Mouse (Mus musculus): Measurements from ENCODE around the gene Uck2. TPM values are rescaled to one million over a fixed set of nuclear protein-coding genes. Genes with fewer than 3 reads are reported as not detected.
A peak's percentile ranks its signal among the peaks of the same experiment; 100 is the strongest.

Gene Uck2
- polyA plus RNA-seq, 1 experiment from 2014 or later: 67.7 TPM

DNA sequence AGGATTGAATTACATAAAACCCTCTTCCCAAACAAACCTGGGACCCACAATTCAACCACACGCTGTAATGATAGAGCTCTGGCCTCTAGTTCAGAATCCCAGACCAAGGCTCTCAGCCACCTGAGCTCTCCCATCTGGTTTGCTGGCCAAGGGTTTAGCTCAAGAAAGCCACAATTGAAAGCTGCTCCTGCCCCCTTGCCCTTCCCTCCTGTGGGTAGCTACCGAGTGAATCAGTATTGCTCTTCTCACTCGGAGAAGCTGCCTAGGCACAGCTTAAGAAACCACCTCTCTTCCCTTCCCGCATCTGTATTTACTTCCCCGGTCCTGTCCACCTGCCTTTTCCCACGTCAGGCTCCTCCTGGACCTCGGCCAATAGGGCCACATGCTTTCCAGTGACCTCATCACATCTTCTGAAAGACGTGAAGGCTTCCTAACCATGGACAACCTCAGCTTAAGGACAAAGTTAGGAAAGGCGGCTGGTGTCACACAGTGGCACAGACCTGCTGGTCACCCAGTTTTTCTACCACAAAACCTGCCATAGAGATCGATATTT lies 22.6 kb downstream of the Uck2 start:
- Histone ChIP-seq H3K4me2 (replicated peaks; ENCODE audit: low read depth, low read length) (no peak overlapping the region), H3K4me3 (ENCODE audit: low read length) (no peak overlapping the region), H3K27ac (ENCODE audit: low read length) (no peak overlapping the region), H3K36me3 (ENCODE audit: insufficient read depth, low read length) (no peaks in the 10 kb centered on the region), H3K4me1 (ENCODE audit: insufficient read depth, low read length) (0 out of 2 replicates have a peak, but pooled peaks cover 6% of the 10 kb centered on the region), H3K27me3 (ENCODE audit: insufficient read depth, low read length) (no peaks in the 10 kb centered on the region), H3K9me3 (ENCODE audit: low read length) (no peaks in the 10 kb centered on the region), H3K9ac (replicated peaks; ENCODE audit: low read length) (no peak overlapping the region)
- no peak for ATAC-seq (ENCODE audit: low FRiP score, low TSS enrichment)
- WGBS: 63% methylated on average over 10 of the region's 10 CpGs

DNA sequence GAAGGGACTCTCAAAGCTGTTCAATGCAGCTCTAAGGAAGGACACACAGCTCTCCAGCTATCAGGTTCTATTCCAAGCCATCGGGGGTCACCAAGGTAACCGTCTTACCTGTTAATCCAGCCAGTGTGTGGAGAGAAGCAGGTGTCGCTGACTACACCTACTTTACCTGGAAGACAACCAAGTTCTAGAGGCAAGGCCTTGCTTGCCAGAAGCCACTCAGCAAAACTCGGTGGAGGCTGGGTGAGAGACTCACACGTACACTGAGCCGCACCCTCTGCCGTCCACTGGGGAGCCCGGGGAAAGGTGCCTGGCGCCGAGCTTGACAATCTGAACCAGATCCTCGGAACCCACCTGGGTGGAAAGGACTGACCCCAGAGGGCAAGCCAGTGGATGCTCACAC lies 23.4 kb downstream of the Uck2 start:
- Histone ChIP-seq H3K4me3 (ENCODE audit: low read length) (no peak overlapping the region), H3K4me2 (replicated peaks; ENCODE audit: low read depth, low read length) (no peak overlapping the region), H3K9ac (replicated peaks; ENCODE audit: low read length) (no peak overlapping the region), H3K4me1 (ENCODE audit: insufficient read depth, low read length) (peaks cover 11% of the 10 kb centered on the region), H3K36me3 (ENCODE audit: insufficient read depth, low read length) (no peaks in the 10 kb centered on the region), H3K27me3 (ENCODE audit: insufficient read depth, low read length) (no peaks in the 10 kb centered on the region), H3K9me3 (ENCODE audit: low read length) (no peaks in the 10 kb centered on the region), H3K27ac (ENCODE audit: low read length) (no peak overlapping the region)
- 87% methylated on average over 11 of the region's 11 CpGs for WGBS
- ATAC-seq (ENCODE audit: low FRiP score, low TSS enrichment): no peak

- Histone ChIP-seq H3K4me3 (ENCODE audit: low read length) (no peak overlapping the region), H3K9me3 (ENCODE audit: low read length) (no peaks in the 10 kb centered on the region), H3K4me2 (replicated peaks; ENCODE audit: low read depth, low read length) (no peak overlapping the region), H3K27me3 (ENCODE audit: insufficient read depth, low read length) (no peaks in the 10 kb centered on the region), H3K9ac (replicated peaks; ENCODE audit: low read length) (no peak overlapping the region), H3K4me1 (ENCODE audit: insufficient read depth, low read length) (peaks cover 29% of the 10 kb centered on the region), H3K36me3 (ENCODE audit: insufficient read depth, low read length) (no peaks in the 10 kb centered on the region), H3K27ac (ENCODE audit: low read length) (no peak overlapping the region)
- 66% methylated on average over 10 of the region's 10 CpGs for WGBS
- no peak for ATAC-seq (ENCODE audit: low FRiP score, low TSS enrichment)
These were observed 25.4 kb downstream of the Uck2 start for GRCm38 (mm10) chr1:167259702-167260101.

DNA sequence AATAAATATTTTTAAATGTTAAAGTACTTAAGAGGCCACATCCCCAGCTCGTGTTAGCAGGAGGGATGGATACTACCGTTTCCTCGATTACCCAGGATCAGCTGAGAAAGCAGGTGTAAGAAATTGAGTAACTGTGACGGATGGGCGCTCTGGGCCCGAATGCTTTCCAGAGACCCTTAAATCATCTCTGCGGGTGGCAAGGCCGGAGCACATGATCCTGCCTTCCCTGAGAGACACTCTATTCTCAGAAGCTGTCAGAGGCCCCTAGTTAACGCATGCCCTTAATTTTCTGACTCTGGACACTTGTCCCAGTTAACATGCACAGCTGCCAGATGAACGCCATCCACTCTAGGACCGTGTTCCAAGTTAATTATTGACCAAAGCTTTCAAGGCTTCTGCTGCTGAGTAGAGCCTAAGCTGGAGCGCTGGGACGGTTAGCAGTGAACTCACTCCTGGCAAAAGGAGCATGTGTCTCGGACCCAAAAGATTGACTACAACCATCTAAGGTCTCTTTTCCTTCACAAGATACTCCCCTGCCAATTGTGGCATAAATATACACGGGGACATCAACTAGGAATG lies 28.3 kb downstream of the Uck2 start:
- peak; percentile 61; the same call in 1 of the 2 replicates for ATAC-seq (ENCODE audit: low FRiP score, low TSS enrichment)
- no peak overlapping the region for H3K4me2 ChIP-seq (replicated peaks; ENCODE audit: low read depth, low read length)
- no peak overlapping the region for H3K4me3 ChIP-seq (ENCODE audit: low read length)
- no peaks in the 10 kb centered on the region for H3K27me3 ChIP-seq (ENCODE audit: insufficient read depth, low read length)
- H3K4me1 ChIP-seq (ENCODE audit: insufficient read depth, low read length): peaks cover 33% of the 10 kb centered on the region
- H3K9ac ChIP-seq (replicated peaks; ENCODE audit: low read length): no peak overlapping the region
- WGBS: 36% methylated on average over 15 of the region's 15 CpGs
- H3K9me3 ChIP-seq (ENCODE audit: low read length): no peaks in the 10 kb centered on the region
- H3K36me3 ChIP-seq (ENCODE audit: insufficient read depth, low read length): no peaks in the 10 kb centered on the region
- no peak overlapping the region for H3K27ac ChIP-seq (ENCODE audit: low read length)

- no peak for ATAC-seq (ENCODE audit: low FRiP score, low TSS enrichment)
- Histone ChIP-seq H3K36me3 (ENCODE audit: insufficient read depth, low read length) (no peaks in the 10 kb centered on the region), H3K4me3 (ENCODE audit: low read length) (no peak overlapping the region), H3K4me2 (replicated peaks; ENCODE audit: low read depth, low read length) (no peak overlapping the region), H3K9me3 (ENCODE audit: low read length) (no peaks in the 10 kb centered on the region), H3K27me3 (ENCODE audit: insufficient read depth, low read length) (no peaks in the 10 kb centered on the region), H3K27ac (ENCODE audit: low read length) (no peak overlapping the region), H3K4me1 (ENCODE audit: insufficient read depth, low read length) (peaks cover 42% of the 10 kb centered on the region), H3K9ac (replicated peaks; ENCODE audit: low read length) (no peak overlapping the region)
- WGBS: 92% methylated on average over 12 of the region's 12 CpGs
These were observed 31.5 kb downstream of the Uck2 start for GRCm38 (mm10) chr1:167253579-167253978.

DNA sequence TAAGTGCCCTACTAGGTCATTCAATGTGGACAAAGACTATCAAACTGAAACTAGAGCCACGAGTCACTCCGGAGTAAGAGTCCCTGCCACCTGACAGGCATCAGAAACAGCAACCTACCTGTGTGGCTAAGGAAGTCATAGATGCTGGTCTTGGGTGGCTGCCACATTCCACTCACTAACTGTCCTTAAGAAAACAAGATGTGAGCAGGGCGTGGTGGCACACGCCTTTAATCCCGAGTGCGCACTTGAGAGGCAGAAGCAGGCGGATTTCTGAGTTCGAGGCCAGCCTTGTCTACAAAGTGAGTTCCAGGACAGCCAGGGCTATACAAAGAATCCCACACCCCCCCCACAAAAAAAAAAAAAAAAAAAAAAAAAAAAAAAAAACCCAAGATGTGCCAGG lies 35.2 kb downstream of the Uck2 start:
- H3K27me3 ChIP-seq (ENCODE audit: insufficient read depth, low read length): no peaks in the 10 kb centered on the region
- H3K27ac ChIP-seq (ENCODE audit: low read length): no peak overlapping the region
- peaks cover 37% of the 10 kb centered on the region for H3K4me1 ChIP-seq (ENCODE audit: insufficient read depth, low read length)
- H3K4me2 ChIP-seq (replicated peaks; ENCODE audit: low read depth, low read length): no peak overlapping the region
- H3K36me3 ChIP-seq (ENCODE audit: insufficient read depth, low read length): no peaks in the 10 kb centered on the region
- 83% methylated on average over 8 of the region's 8 CpGs for WGBS
- ATAC-seq (ENCODE audit: low FRiP score, low TSS enrichment): no peak
- no peak overlapping the region for H3K9ac ChIP-seq (replicated peaks; ENCODE audit: low read length)
- H3K4me3 ChIP-seq (ENCODE audit: low read length): no peak overlapping the region
- H3K9me3 ChIP-seq (ENCODE audit: low read length): no peaks in the 10 kb centered on the region

GRCm38 (mm10) chr1:167249252-167249651 lies 35.9 kb downstream of the Uck2 start:
- H3K9ac ChIP-seq (replicated peaks; ENCODE audit: low read length): no peak overlapping the region
- no peaks in the 10 kb centered on the region for H3K27me3 ChIP-seq (ENCODE audit: insufficient read depth, low read length)
- H3K27ac ChIP-seq (ENCODE audit: low read length): no peak overlapping the region
- H3K9me3 ChIP-seq (ENCODE audit: low read length): no peaks in the 10 kb centered on the region
- no peak overlapping the region for H3K4me3 ChIP-seq (ENCODE audit: low read length)
- 66% methylated on average over 19 of the region's 19 CpGs for WGBS
- no peak overlapping the region for H3K4me2 ChIP-seq (replicated peaks; ENCODE audit: low read depth, low read length)
- 0 out of 2 replicates have a peak, but pooled peaks have one; percentile 21 for ATAC-seq (ENCODE audit: low FRiP score, low TSS enrichment)
- peaks cover 39% of the 10 kb centered on the region for H3K4me1 ChIP-seq (ENCODE audit: insufficient read depth, low read length)
- H3K36me3 ChIP-seq (ENCODE audit: insufficient read depth, low read length): no peaks in the 10 kb centered on the region

- peaks cover 35% of the 10 kb centered on the region for H3K4me1 ChIP-seq (ENCODE audit: insufficient read depth, low read length)
- no peak overlapping the region for H3K9ac ChIP-seq (replicated peaks; ENCODE audit: low read length)
- no peak overlapping the region for H3K27ac ChIP-seq (ENCODE audit: low read length)
- WGBS: 79% methylated on average over 9 of the region's 9 CpGs
- H3K36me3 ChIP-seq (ENCODE audit: insufficient read depth, low read length): no peaks in the 10 kb centered on the region
- no peak for ATAC-seq (ENCODE audit: low FRiP score, low TSS enrichment)
- no peaks in the 10 kb centered on the region for H3K9me3 ChIP-seq (ENCODE audit: low read length)
- H3K27me3 ChIP-seq (ENCODE audit: insufficient read depth, low read length): no peaks in the 10 kb centered on the region
- H3K4me3 ChIP-seq (ENCODE audit: low read length): no peak overlapping the region
- H3K4me2 ChIP-seq (replicated peaks; ENCODE audit: low read depth, low read length): no peak overlapping the region
These were observed 37.2 kb downstream of the Uck2 start for GRCm38 (mm10) chr1:167247886-167248285.

GRCm38 (mm10) chr1:167246976-167247375 lies 38.1 kb downstream of the Uck2 start:
- WGBS: 36% methylated on average over 8 of the region's 8 CpGs
- Histone ChIP-seq H3K27me3 (ENCODE audit: insufficient read depth, low read length) (no peaks in the 10 kb centered on the region), H3K27ac (ENCODE audit: low read length) (no peak overlapping the region), H3K4me2 (replicated peaks; ENCODE audit: low read depth, low read length) (no peak overlapping the region), H3K4me3 (ENCODE audit: low read length) (no peak overlapping the region), H3K9ac (replicated peaks; ENCODE audit: low read length) (no peak overlapping the region), H3K36me3 (ENCODE audit: insufficient read depth, low read length) (no peaks in the 10 kb centered on the region), H3K9me3 (ENCODE audit: low read length) (no peaks in the 10 kb centered on the region), H3K4me1 (ENCODE audit: insufficient read depth, low read length) (peaks cover 43% of the 10 kb centered on the region)
- ATAC-seq (ENCODE audit: low FRiP score, low TSS enrichment): no peak

DNA sequence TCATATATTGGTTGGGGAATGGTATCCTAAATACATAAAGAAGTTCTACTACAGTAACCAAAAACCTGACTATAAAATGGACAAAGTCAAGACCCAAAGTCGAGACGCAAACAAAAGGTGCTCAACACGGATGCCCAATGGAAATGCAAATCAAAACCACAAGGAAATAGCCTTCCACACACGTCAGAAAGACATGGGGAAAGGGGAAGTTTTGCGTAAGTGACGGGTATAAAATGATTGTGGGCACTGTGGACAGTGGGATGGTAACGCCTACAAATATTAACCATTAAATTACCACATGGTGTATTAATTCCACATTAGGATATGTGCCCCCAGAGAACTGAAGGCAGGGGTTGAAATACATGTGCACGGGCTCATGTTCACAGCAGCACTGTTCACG lies 38.8 kb downstream of the Uck2 start:
- H3K4me1 ChIP-seq (ENCODE audit: insufficient read depth, low read length): peaks cover 49% of the 10 kb centered on the region
- H3K9ac ChIP-seq (replicated peaks; ENCODE audit: low read length): no peak overlapping the region
- no peak for ATAC-seq (ENCODE audit: low FRiP score, low TSS enrichment)
- no peaks in the 10 kb centered on the region for H3K27me3 ChIP-seq (ENCODE audit: insufficient read depth, low read length)
- no peaks in the 10 kb centered on the region for H3K9me3 ChIP-seq (ENCODE audit: low read length)
- no peak overlapping the region for H3K27ac ChIP-seq (ENCODE audit: low read length)
- no peak overlapping the region for H3K4me3 ChIP-seq (ENCODE audit: low read length)
- H3K36me3 ChIP-seq (ENCODE audit: insufficient read depth, low read length): no peaks in the 10 kb centered on the region
- H3K4me2 ChIP-seq (replicated peaks; ENCODE audit: low read depth, low read length): no peak overlapping the region
- 79% methylated on average over 9 of the region's 9 CpGs for WGBS
